Mouse (Mus musculus) naive thymus-derived CD4-positive, alpha-beta T cell, adult 5 months (primary cell): ENCODE results near the gene Cxcl5. TPM values are rescaled to one million over a fixed set of nuclear protein-coding genes. Genes with fewer than 3 reads are reported as not detected.

Source experiments
- polyA plus RNA-seq: library from polyadenylated mRNA; unstranded; fragments of 100-300 nt; shearing (Covaris generic); gene quantifications from one replicate; pipeline ENCODE4 v1.2.1, GENCODE M21; 2017

Gene Cxcl5
- polyA plus RNA-seq: not detected

DNA sequence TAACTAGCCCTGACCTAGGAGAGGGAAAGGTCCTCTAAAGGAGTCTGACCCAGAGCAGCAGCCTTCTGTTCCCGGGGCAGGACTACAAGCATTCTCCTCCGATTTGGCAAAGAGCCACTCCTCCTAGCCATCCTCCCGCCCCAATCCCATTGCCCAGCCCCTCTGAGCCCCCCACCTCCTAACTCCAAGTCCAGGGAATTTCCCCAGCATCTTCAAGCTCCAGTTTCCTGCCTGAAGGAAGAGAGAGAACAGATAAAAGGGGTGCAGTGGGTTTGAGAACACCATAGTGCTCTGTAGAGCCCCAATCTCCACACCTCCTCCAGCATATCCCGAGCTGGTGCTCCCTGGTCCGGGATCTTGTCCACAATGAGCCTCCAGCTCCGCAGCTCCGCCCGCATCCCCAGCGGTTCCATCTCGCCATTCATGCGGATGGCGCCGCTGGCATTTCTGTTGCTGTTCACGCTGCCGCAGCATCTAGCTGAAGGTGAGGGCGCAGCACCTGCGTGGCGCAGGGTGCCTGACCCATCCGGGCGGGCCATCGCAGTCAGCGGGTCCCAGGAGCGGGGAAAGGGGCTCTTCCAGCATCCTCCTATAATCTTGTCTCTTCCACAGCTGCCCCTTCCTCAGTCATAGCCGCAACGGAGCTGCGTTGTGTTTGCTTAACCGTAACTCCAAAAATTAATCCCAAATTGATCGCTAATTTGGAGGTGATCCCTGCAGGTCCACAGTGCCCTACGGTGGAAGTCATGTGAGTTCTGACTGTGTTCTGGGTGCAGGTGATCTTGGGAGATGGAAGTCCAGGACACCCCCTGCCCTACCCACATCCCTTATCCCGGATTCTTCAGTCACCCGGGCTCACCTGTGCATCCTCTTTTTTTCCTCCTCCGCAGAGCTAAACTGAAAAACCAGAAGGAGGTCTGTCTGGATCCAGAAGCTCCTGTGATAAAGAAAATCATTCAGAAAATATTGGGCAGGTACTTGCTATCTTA lies at the start of gene Cxcl5:
Gene Cxcl5 (plus strand): TSS at position 284 of the 989 bp plus-strand sequence.

GRCm38 (mm10) chr5:90768218-90768617 lies 9.1 kb downstream of the Cxcl5 start, which contains the start of gene Ppbp:
TSS of gene Ppbp (plus strand) at chr5:90768518.

GRCm38 (mm10) chr5:90771880-90772653 lies 12.9 kb downstream of the Cxcl5 start, which contains the start of gene Pf4:
TSS of gene Pf4 (plus strand) at chr5:90772435.

DNA sequence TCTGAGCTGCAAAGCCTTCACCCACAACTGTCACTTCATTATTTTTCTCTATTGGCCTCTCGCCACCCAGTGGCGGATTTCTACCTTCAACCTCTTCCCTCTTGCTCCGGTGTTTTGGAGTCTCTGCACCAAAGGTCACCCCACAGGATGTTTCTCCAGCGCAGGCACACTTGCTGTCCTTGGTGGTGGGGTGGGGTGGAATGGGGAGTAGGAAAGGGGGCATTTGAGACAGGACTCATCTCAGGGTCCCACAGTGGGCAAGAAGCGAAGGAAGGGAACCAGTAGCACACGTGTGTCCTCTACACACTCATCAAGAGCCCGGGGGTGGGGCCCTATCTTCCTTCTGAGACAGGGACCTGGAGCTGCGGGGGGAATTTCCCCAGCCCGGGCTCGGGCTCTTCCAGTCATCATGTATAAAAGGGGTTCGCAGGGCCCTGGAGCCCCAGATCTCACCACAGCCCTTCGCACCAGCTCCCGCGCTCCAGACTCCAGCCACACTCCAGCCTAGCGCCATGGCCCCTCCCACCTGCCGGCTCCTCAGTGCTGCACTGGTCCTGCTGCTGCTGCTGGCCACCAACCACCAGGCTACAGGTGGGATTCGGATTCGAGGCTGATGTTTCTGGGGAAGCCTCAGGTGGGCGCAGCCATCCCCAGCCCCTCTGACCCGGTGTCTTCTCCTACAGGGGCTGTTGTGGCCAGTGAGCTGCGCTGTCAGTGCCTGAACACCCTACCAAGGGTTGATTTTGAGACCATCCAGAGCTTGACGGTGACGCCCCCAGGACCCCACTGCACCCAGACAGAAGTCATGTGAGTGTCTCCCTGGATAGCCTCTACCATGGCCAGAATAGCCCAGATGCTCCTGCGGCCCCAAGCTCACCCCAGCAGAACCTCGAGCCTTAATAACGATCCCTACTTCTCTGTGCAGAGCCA lies 26.8 kb downstream of the Cxcl5 start, which contains the start of gene Cxcl3:
Gene Cxcl3 (plus strand): TSS at position 445 of the 930 bp plus-strand sequence.

DNA sequence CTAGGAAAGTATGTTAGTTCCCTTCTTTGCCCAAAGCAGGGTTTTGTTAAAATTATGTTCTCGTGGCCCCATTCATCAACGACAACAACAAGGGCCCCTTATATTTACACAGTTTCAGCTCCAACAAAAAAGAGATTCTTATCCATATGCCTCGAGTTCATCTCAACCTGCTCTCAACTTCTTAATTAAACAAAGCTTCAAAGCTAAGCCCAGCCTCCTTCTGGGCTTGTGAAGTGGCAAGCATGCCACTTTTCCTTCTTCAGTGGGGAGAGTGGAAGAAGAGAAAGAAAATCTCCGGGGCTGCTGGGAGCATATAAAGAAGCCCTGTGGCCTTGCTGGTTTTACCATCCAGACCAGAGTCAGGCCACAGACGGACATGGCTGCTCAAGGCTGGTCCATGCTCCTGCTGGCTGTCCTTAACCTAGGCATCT lies 35.0 kb downstream of the Cxcl5 start, which contains the start of gene Cxcl15:
Gene Cxcl15 (plus strand): TSS at position 340 of the 431 bp plus-strand sequence.

Other genes starting within 250 kb of the Cxcl5 start
- gene Afm, start 240.4 kb upstream of the Cxcl5 start, polyA plus RNA-seq: not detected
- not detected for gene 5830473C10Rik, start 198.3 kb upstream of the Cxcl5 start, polyA plus RNA-seq
- not detected for gene Rassf6, start 118.7 kb upstream of the Cxcl5 start, polyA plus RNA-seq
- not detected for gene Ppbp, start 9.2 kb downstream of the Cxcl5 start, polyA plus RNA-seq
- 0.97 TPM for gene Pf4, start 13.1 kb downstream of the Cxcl5 start, polyA plus RNA-seq
- not detected for gene Cxcl3, start 26.7 kb downstream of the Cxcl5 start, polyA plus RNA-seq
- gene Cxcl15, start 35.2 kb downstream of the Cxcl5 start, polyA plus RNA-seq: not detected
- gene Cxcl1, start 131.9 kb downstream of the Cxcl5 start, polyA plus RNA-seq: not detected
- not detected for gene Cxcl2, start 144.5 kb downstream of the Cxcl5 start, polyA plus RNA-seq
- gene Mthfd2l, start 171.8 kb downstream of the Cxcl5 start, polyA plus RNA-seq: 7.6 TPM